Mouse (Mus musculus): ENCODE measurements around the gene Atp6ap1.
A peak's percentile ranks its signal among the peaks of the same experiment; 100 is the strongest.

Gene Atp6ap1

DNA sequence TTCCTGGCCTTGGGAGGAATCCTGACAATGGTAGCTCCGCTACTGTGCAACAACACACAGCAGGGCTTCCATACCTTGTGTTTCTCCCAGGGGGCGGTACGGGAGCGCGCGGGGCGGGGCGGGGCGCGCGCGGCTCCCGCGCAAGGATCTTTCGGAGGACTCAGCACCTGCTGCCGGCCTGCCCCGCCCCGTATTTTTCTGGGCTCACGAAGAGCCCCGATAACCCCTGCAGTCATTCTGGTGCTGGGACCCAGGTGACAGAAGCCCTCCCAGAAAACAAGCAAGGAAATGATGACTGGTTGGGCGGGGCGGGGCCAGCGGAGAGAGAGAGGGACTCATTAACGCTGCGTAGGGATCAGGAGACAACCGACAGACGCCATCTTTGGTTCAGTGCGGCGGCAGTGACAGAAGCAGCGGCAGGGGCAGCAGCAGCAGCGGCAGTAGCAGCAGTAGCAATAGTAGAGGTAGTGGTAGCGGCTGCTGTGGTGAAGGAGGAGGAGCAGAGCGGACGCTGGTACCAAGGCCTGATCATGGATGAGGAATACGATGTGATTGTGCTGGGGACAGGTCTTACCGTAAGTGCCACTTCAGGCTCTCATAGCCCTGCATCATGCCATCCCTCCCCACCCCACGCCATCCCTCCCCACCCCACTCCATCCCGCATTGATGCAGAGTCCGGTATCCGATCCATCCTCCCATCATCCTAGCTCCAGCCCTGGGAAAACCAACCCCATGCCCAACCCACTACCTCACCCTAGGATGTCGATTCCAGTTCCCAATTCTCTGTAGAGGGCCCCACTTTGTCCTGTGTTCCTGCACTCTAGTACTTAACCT is 8.2 kb downstream of the Atp6ap1 start, which contains the start of gene Gdi1:
TSS of gene Gdi1 (plus strand) at position 132 of the 834 bp plus-strand sequence.
- DNase-seq (ENCODE audit: low spot score): peak; percentile 71

DNA sequence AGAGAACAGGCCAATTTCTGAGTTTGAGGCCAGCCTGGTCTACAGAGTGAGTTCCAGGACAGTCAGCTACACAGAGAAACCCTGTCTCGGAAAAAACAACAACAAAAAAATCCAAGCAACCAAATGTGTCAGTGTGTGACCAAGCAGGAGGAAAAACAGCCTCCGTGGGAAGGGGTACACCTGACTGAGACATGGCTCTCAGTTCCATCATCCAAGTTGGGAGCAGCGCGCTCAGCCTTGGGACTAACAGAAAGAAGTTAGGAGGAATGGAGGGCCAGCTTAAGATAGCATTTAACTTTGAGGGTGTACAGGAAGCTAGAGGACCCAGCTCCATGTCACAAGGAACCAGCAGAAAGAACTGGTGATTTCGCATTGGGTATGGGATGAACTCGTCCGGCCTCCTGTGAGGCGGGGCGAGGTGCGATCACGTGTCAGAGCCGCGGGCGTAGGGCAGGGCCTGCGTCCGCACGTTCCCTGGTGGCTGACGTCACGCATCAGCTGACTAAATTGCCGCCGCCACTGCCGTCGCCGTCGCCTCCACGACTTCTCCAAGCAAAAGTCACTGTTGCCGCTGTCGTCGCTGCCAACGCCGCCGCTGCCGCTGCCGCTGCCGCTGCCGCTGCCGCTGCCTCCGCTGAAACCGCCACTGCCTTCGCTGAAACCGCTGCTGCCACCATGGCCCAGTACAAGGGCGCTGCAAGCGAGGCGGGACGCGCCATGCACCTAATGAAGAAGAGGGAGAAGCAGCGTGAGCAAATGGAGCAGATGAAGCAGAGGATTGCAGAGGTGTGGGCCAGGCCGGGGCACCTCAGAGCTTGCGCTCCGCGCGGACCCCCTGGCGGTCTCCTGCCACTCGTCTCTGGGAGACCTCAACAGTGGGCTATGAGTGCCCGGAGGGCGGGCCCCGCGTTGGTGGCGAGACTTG is 15.9 kb downstream of the Atp6ap1 start, which contains the start of gene Fam50a:
TSS of gene Fam50a (plus strand) at position 494 of the 925 bp plus-strand sequence.
- peak; percentile 78 for DNase-seq (ENCODE audit: low spot score)

DNA sequence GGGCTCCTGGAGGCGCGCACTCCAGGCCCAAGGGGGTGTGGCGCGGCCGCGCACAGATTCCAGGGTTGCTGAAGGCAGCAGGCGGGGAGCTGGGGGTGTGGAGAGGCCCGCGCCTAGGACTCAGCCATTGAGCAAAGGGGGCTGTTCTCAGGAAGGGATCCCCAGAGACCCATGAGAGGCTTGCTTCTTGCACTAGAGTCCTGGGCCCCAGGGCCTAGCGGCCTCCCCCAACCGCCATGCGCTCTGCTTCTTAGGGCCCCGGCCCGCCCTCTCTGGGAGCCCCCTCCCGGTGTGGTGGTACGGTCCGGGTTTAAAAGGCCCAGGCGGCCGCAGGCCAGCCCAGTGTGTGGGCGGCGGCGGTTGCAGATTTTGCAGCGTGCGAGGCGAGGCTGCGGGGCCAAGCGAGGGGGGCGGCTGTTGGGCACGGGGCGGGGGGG is 31.8 kb downstream of the Atp6ap1 start, which contains the start of gene Plxna3:
TSS of gene Plxna3 (plus strand) at position 342 of the 437 bp plus-strand sequence.
- peak; percentile 55 for DNase-seq (ENCODE audit: low spot score)

DNA sequence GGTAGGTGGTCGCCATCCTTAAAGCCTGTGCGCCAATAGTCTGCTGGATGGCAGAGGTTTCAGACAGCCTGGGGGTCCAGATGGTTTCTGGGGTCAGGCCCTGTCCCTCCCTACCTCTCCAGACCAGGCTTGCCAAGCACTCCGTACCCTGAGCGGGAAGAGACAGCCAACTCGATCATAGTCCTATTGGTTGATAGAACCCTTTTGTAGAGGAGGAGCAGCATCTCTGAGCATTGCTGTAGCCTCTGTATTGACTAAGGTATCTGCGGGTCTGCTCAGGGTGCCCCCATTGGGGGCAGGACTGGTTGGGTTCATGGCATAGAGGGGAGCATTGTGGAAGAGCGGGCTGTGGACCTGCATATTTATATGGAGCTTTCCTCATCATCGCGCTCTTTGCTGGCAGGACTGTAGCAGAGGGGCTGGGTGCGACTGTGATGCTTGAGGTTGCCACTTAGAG is 32.3 kb downstream of the Atp6ap1 start:
- no peak for DNase-seq (ENCODE audit: low spot score)

DNA sequence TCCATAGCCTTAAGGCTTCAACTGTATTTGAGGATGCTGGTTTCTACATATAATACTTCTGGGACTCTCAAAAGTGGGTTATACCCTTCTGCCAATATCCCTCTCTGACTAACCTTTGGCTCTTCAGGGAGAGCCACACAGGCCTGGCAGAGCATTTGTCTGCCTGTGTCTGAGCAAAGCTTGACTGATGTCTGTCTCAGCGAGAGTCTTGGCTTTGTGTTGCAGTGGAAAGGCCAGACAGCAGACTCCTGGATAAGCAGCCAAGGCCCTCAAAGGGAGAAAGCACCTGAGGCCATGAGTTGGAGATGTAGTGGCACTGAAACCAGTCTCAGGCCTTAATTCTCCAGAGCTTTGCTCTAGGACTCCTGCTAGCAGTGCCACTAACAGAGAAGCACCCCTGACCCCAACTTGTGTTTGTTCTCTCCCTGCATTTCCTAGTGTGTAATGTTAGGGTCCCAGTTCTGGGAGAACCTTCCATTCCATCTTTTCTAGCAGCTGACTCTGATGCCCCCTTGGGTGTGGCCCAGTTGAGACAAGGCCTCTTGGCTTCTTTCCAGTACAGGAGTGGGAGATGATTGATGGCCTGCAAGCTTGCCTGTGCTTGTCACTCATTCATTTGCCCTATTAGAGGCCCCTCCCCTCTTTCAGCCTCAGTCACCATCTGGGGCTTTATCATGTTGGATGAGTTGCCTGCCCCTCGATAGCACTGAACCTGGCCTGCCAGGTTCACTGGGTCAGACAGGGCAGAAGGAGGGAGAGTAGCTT is 33.5 kb downstream of the Atp6ap1 start:
- no peak for DNase-seq (ENCODE audit: low spot score)

DNA sequence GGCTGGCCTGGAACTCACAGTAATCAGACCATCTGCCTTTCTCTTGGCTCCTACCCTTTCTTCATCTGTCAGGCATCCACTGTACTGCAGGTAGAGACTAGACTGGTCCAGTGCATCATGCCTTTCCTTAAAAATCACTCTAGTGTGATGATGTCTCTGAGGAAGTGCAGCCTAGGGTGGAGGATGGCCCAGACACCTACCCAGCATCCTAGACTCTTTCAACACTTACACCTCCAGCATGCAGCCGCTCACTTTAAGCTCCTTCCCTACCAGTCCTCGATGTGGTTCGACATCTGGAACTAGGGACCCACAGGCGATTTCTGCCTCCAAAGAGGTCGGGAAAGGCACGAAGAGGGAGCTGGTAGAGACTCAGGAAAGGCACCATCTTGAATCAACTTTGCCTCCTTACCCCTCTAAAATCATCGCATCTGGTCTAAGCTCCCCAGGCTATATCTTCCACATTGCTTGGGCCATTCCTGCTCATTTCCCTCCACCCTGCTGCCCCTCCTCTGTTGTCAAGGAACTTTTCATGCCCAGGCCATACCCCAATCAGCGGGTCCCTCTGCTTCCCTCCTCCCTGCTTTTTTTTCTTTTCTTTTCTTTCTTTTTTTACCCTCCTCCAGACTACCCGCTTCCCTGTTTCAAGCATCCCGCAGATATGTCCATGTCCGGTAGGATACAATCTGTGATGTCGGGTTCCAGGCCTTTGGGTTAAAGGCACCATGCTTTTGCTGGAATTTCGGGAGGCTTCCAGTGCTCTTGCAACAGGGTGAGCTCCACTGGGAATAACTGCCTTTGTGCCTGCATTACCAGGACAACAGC is 56.0 kb downstream of the Atp6ap1 start:
- no peak for DNase-seq (ENCODE audit: low spot score)

DNA sequence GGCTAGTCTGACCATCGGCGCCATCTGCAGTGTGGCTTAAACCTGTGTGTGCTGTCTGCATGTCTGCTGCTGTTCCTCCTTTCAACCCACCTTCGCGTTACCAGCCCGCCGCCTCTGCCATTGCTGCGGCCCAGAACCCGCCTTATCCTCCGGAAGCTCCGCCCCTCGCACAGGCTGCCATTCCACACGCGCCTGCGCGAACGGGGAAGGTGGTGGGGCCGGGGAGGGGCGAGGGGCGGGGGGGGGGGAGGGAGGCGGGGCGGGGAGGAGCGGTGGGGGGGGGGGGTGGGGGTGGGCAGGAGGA is 56.5 kb downstream of the Atp6ap1 start, which contains the start of gene Lage3:
TSS of gene Lage3 (minus strand) at position 152 of the 304 bp plus-strand sequence.
- DNase-seq (ENCODE audit: low spot score): peak; percentile 56

Data from c-Kit-positive CD71-positive TER-119-positive erythroid progenitor cells, embryonic 14.5 days (primary cell).